Mouse (Mus musculus) layer of hippocampus, postnatal 36 days (tissue): ENCODE measurements around the gene Zbtb43. TPM values are rescaled to one million over a fixed set of nuclear protein-coding genes. Genes with fewer than 3 reads are reported as not detected.

ENCODE experiments used
- DNase-seq, 2 experiments: peaks; one replicate each; pipeline ENCODE4 v3.0.0; 2022
- total RNA-seq, 2 experiments: library from RNA; stranded (reverse); gene quantifications; 2 replicates each; pipeline ENCODE4 v1.2.3; 2021

Zbtb43 gene
- total RNA-seq, 2 experiments from 2014 or later = 26.2 to 27.3 TPM

GRCm38 (mm10) chr2:33429339-33429738, 39.0 kb downstream of the Zbtb43 start:
- DNase-seq = no peak

- no peak for DNase-seq
Observed at GRCm38 (mm10) chr2:33426640-33427398, 41.5 kb downstream of the Zbtb43 start.

GRCm38 (mm10) chr2:33417454-33417853, 50.9 kb downstream of the Zbtb43 start:
- DNase-seq = no peak

GRCm38 (mm10) chr2:33414019-33414418, 54.3 kb downstream of the Zbtb43 start:
- DNase-seq = no peak

- no peak for DNase-seq
Observed at GRCm38 (mm10) chr2:33412111-33412510, 56.2 kb downstream of the Zbtb43 start.

GRCm38 (mm10) chr2:33403511-33404003, 64.8 kb downstream of the Zbtb43 start:
- no peak for DNase-seq

- DNase-seq = no peak
Observed at GRCm38 (mm10) chr2:33402638-33403037, 65.7 kb downstream of the Zbtb43 start.

- peak; percentile 69 to 75 for DNase-seq
Observed at GRCm38 (mm10) chr2:33402236-33402635, 66.1 kb downstream of the Zbtb43 start.

GRCm38 (mm10) chr2:33401217-33401616, 67.1 kb downstream of the Zbtb43 start:
- no peak for DNase-seq

GRCm38 (mm10) chr2:33400541-33400940, 67.8 kb downstream of the Zbtb43 start:
- no peak for DNase-seq

Other genes with a start within 250 kb of the Zbtb43 start
- 10 to 100 TPM; 60.2 to 72.7 TPM for gene Ralgps1, start 97.1 kb downstream of the Zbtb43 start, total RNA-seq
- 10 to 100 TPM; 12.5 to 14.2 TPM for gene Zbtb34, start 37.2 kb downstream of the Zbtb43 start, total RNA-seq
- gene Lmx1b, start 172.0 kb upstream of the Zbtb43 start, total RNA-seq = under 1 TPM; 0.07 to 0.18 TPM